Mouse (Mus musculus): ENCODE data around the gene Macrod2. TPM values are rescaled to one million over a fixed set of nuclear protein-coding genes. Genes with fewer than 3 reads are reported as not detected.

The Macrod2 gene
- polyA plus RNA-seq, 1 experiment from 2014 or later = 62.2 TPM

- H3K27ac ChIP-seq = no peak overlapping the region
- ATAC-seq (ENCODE audit: low FRiP score) (no peak), DNase-seq (ENCODE audit: low spot score) (no peak)
- no peak overlapping the region for H3K9ac ChIP-seq
- no peaks in the 10 kb centered on the region for H3K36me3 ChIP-seq (replicated peaks; ENCODE audit: control insufficient read depth, insufficient read depth)
- 98% methylated on average over 5 of the region's 5 CpGs for WGBS
- no peaks in the 10 kb centered on the region for H3K27me3 ChIP-seq (ENCODE audit: control insufficient read depth, insufficient read depth, low read length)
- no peaks in the 10 kb centered on the region for H3K9me3 ChIP-seq (ENCODE audit: control insufficient read depth, low read length)
- no peak overlapping the region for H3K4me3 ChIP-seq (replicated peaks; ENCODE audit: low read length)
- H3K4me1 ChIP-seq (replicated peaks; ENCODE audit: control insufficient read depth, insufficient read depth, low read length) = no peaks in the 10 kb centered on the region
- no peak overlapping the region for H3K4me2 ChIP-seq (replicated peaks)
Observed at GRCm38 (mm10) chr2:140535832-140536571, 140.9 kb downstream of the Macrod2 start.

GRCm38 (mm10) chr2:140549286-140549685 is 154.2 kb downstream of the Macrod2 start:
- H3K27me3 ChIP-seq (ENCODE audit: control insufficient read depth, insufficient read depth, low read length) = no peaks in the 10 kb centered on the region
- no peak overlapping the region for H3K9ac ChIP-seq
- no peaks in the 10 kb centered on the region for H3K9me3 ChIP-seq (ENCODE audit: control insufficient read depth, low read length)
- DNase-seq (ENCODE audit: low spot score) = no peak
- 87% methylated on average over 2 of the region's 2 CpGs for WGBS
- H3K4me2 ChIP-seq (replicated peaks) = no peak overlapping the region
- no peaks in the 10 kb centered on the region for H3K4me1 ChIP-seq (replicated peaks; ENCODE audit: control insufficient read depth, insufficient read depth, low read length)
- no peaks in the 10 kb centered on the region for H3K36me3 ChIP-seq (replicated peaks; ENCODE audit: control insufficient read depth, insufficient read depth)
- no peak for ATAC-seq (ENCODE audit: low FRiP score)
- no peak overlapping the region for H3K4me3 ChIP-seq (replicated peaks; ENCODE audit: low read length)
- H3K27ac ChIP-seq = no peak overlapping the region

GRCm38 (mm10) chr2:140561426-140561825 is 166.3 kb downstream of the Macrod2 start:
- Histone ChIP-seq H3K4me1 (replicated peaks; ENCODE audit: control insufficient read depth, insufficient read depth, low read length) (no peaks in the 10 kb centered on the region), H3K27ac (no peak overlapping the region), H3K9me3 (ENCODE audit: control insufficient read depth, low read length) (no peaks in the 10 kb centered on the region), H3K4me2 (replicated peaks) (no peak overlapping the region), H3K4me3 (replicated peaks; ENCODE audit: low read length) (no peak overlapping the region), H3K36me3 (replicated peaks; ENCODE audit: control insufficient read depth, insufficient read depth) (no peaks in the 10 kb centered on the region), H3K9ac (no peak overlapping the region), H3K27me3 (ENCODE audit: control insufficient read depth, insufficient read depth, low read length) (no peaks in the 10 kb centered on the region)
- no peak for DNase-seq (ENCODE audit: low spot score)
- 90% methylated on average over 2 of the region's 2 CpGs for WGBS
- ATAC-seq (ENCODE audit: low FRiP score) = no peak

- DNase-seq (ENCODE audit: low spot score) (no peak), ATAC-seq (ENCODE audit: low FRiP score) (no peak)
- H3K4me2 ChIP-seq (replicated peaks) = no peak overlapping the region
- H3K36me3 ChIP-seq (replicated peaks; ENCODE audit: control insufficient read depth, insufficient read depth) = no peaks in the 10 kb centered on the region
- WGBS = 80% methylated on average over 6 of the region's 6 CpGs
- H3K9me3 ChIP-seq (ENCODE audit: control insufficient read depth, low read length) = no peaks in the 10 kb centered on the region
- H3K4me3 ChIP-seq (replicated peaks; ENCODE audit: low read length) = no peak overlapping the region
- no peak overlapping the region for H3K27ac ChIP-seq
- H3K9ac ChIP-seq = no peak overlapping the region
- H3K4me1 ChIP-seq (replicated peaks; ENCODE audit: control insufficient read depth, insufficient read depth, low read length) = no peaks in the 10 kb centered on the region
- H3K27me3 ChIP-seq (ENCODE audit: control insufficient read depth, insufficient read depth, low read length) = no peaks in the 10 kb centered on the region
Observed at GRCm38 (mm10) chr2:140570874-140571273, 175.8 kb downstream of the Macrod2 start.

GRCm38 (mm10) chr2:140592537-140593261 is 197.6 kb downstream of the Macrod2 start:
- Histone ChIP-seq H3K4me3 (replicated peaks; ENCODE audit: low read length) (no peak overlapping the region), H3K4me2 (replicated peaks) (no peak overlapping the region), H3K9me3 (ENCODE audit: control insufficient read depth, low read length) (no peaks in the 10 kb centered on the region), H3K36me3 (replicated peaks; ENCODE audit: control insufficient read depth, insufficient read depth) (no peaks in the 10 kb centered on the region), H3K27me3 (ENCODE audit: control insufficient read depth, insufficient read depth, low read length) (no peaks in the 10 kb centered on the region), H3K9ac (no peak overlapping the region), H3K4me1 (replicated peaks; ENCODE audit: control insufficient read depth, insufficient read depth, low read length) (no peaks in the 10 kb centered on the region), H3K27ac (no peak overlapping the region)
- no peak for DNase-seq (ENCODE audit: low spot score)
- ATAC-seq (ENCODE audit: low FRiP score) = no peak
- 56% methylated on average over 3 of the region's 3 CpGs for WGBS

- H3K4me2 ChIP-seq (replicated peaks) = no peak overlapping the region
- no peak overlapping the region for H3K27ac ChIP-seq
- 59% methylated on average over 2 of the region's 2 CpGs for WGBS
- DNase-seq (ENCODE audit: low spot score) = no peak
- no peaks in the 10 kb centered on the region for H3K27me3 ChIP-seq (ENCODE audit: control insufficient read depth, insufficient read depth, low read length)
- no peak overlapping the region for H3K9ac ChIP-seq
- H3K4me1 ChIP-seq (replicated peaks; ENCODE audit: control insufficient read depth, insufficient read depth, low read length) = no peaks in the 10 kb centered on the region
- H3K4me3 ChIP-seq (replicated peaks; ENCODE audit: low read length) = no peak overlapping the region
- H3K36me3 ChIP-seq (replicated peaks; ENCODE audit: control insufficient read depth, insufficient read depth) = no peaks in the 10 kb centered on the region
- no peaks in the 10 kb centered on the region for H3K9me3 ChIP-seq (ENCODE audit: control insufficient read depth, low read length)
- no peak for ATAC-seq (ENCODE audit: low FRiP score)
Observed at GRCm38 (mm10) chr2:140596906-140597305, 201.8 kb downstream of the Macrod2 start.

- DNase-seq (ENCODE audit: low spot score) = no peak
- no peaks in the 10 kb centered on the region for H3K36me3 ChIP-seq (replicated peaks; ENCODE audit: control insufficient read depth, insufficient read depth)
- ATAC-seq (ENCODE audit: low FRiP score) = no peak
- H3K4me3 ChIP-seq (replicated peaks; ENCODE audit: low read length) = no peak overlapping the region
- H3K27me3 ChIP-seq (ENCODE audit: control insufficient read depth, insufficient read depth, low read length) = no peaks in the 10 kb centered on the region
- no peaks in the 10 kb centered on the region for H3K9me3 ChIP-seq (ENCODE audit: control insufficient read depth, low read length)
- H3K4me2 ChIP-seq (replicated peaks) = no peak overlapping the region
- no peak overlapping the region for H3K27ac ChIP-seq
- no peaks in the 10 kb centered on the region for H3K4me1 ChIP-seq (replicated peaks; ENCODE audit: control insufficient read depth, insufficient read depth, low read length)
- no peak overlapping the region for H3K9ac ChIP-seq
- WGBS = 94% methylated on average over 2 of the region's 2 CpGs
Observed at GRCm38 (mm10) chr2:140615451-140615850, 220.3 kb downstream of the Macrod2 start.

GRCm38 (mm10) chr2:140621730-140622337 is 226.7 kb downstream of the Macrod2 start:
- H3K36me3 ChIP-seq (replicated peaks; ENCODE audit: control insufficient read depth, insufficient read depth) = no peaks in the 10 kb centered on the region
- H3K4me2 ChIP-seq (replicated peaks) = no peak overlapping the region
- ATAC-seq (ENCODE audit: low FRiP score) (no peak), DNase-seq (ENCODE audit: low spot score) (no peak)
- no peaks in the 10 kb centered on the region for H3K9me3 ChIP-seq (ENCODE audit: control insufficient read depth, low read length)
- H3K27me3 ChIP-seq (ENCODE audit: control insufficient read depth, insufficient read depth, low read length) = no peaks in the 10 kb centered on the region
- H3K4me3 ChIP-seq (replicated peaks; ENCODE audit: low read length) = no peak overlapping the region
- H3K9ac ChIP-seq = no peak overlapping the region
- WGBS = 79% methylated on average over 2 of the region's 2 CpGs
- H3K4me1 ChIP-seq (replicated peaks; ENCODE audit: control insufficient read depth, insufficient read depth, low read length) = no peaks in the 10 kb centered on the region
- no peak overlapping the region for H3K27ac ChIP-seq

- no peak overlapping the region for H3K27ac ChIP-seq
- H3K4me2 ChIP-seq (replicated peaks) = no peak overlapping the region
- peaks cover 12% of the 10 kb centered on the region for H3K36me3 ChIP-seq (replicated peaks; ENCODE audit: control insufficient read depth, insufficient read depth)
- H3K27me3 ChIP-seq (ENCODE audit: control insufficient read depth, insufficient read depth, low read length) = no peaks in the 10 kb centered on the region
- no peak overlapping the region for H3K9ac ChIP-seq
- no peak for DNase-seq (ENCODE audit: low spot score)
- H3K9me3 ChIP-seq (ENCODE audit: control insufficient read depth, low read length) = no peaks in the 10 kb centered on the region
- no peaks in the 10 kb centered on the region for H3K4me1 ChIP-seq (replicated peaks; ENCODE audit: control insufficient read depth, insufficient read depth, low read length)
- no peak overlapping the region for H3K4me3 ChIP-seq (replicated peaks; ENCODE audit: low read length)
- peak; percentile 57; the same call in 1 of the 2 replicates for ATAC-seq (ENCODE audit: low FRiP score)
Observed at GRCm38 (mm10) chr2:140653481-140653880, 258.4 kb downstream of the Macrod2 start.
